Mouse (Mus musculus): ENCODE measurements at regions not wholly inside any gene's neighbourhood (a gene's known extent, or its start where the extent isn't known, plus 50 kb on each side); places are given as distances from the start of the nearest gene placed in this dataset.
A peak's percentile ranks its signal among the peaks of the same experiment; 100 is the strongest.
"Not testable (repeated sequence)": the region's sequence is repeated elsewhere in the genome, so short reads cannot be mapped to it uniquely, and the experiment has no call there.

- DNase-seq (ENCODE audit: extremely low spot score in 1 of 2, low spot score in 1 of 2), result peak in 1 of 2 experiments; percentile 23
Observed at GRCm38 (mm10) chr6:68668433-68668832, 1132.8 kb upstream of the Tacstd2 start.

GRCm38 (mm10) chr6:68632309-68632708 is 1096.7 kb upstream of the Tacstd2 start:
- not testable (repeated sequence) for DNase-seq (ENCODE audit: extremely low spot score in 1 of 2, low spot score in 1 of 2)

- no peak for DNase-seq (ENCODE audit: extremely low spot score in 1 of 2, low spot score in 1 of 2)
Observed at GRCm38 (mm10) chr6:68631787-68632186, 1096.2 kb upstream of the Tacstd2 start.

- no peak for DNase-seq (ENCODE audit: extremely low spot score in 1 of 2, low spot score in 1 of 2)
Observed at GRCm38 (mm10) chr6:68606033-68606432, 1070.4 kb upstream of the Tacstd2 start.

Measured in frontal cortex, adult 2 months (tissue).